Mouse (Mus musculus) ZHBTc4 (cell line): Measurements from ENCODE around the gene Wdr62.
"Not testable (repeated sequence)": the region's sequence is repeated elsewhere in the genome, so short reads cannot be mapped to it uniquely, and the experiment has no call there.

ENCODE experiments used
- DNase-seq: peaks from one replicate; pipeline ENCODE4 v3.0.0-alpha.2; 2011; ENCODE audit warnings: low read depth, low spot score

Gene Wdr62

GRCm38 (mm10) chr7:30265531-30265930 lies 14.7 kb downstream of the Wdr62 start:
- DNase-seq, result peak; percentile 59

- no peak for DNase-seq
Measured at GRCm38 (mm10) chr7:30265041-30265440, 15.2 kb downstream of the Wdr62 start.

- peak; percentile 59 for DNase-seq
Measured at GRCm38 (mm10) chr7:30251956-30252954, 28.0 kb downstream of the Wdr62 start.

GRCm38 (mm10) chr7:30237374-30237773 lies 42.8 kb downstream of the Wdr62 start:
- not testable (repeated sequence) for DNase-seq

GRCm38 (mm10) chr7:30235625-30236024 lies 44.6 kb downstream of the Wdr62 start, which contains the start of gene Ovol3:
Gene Ovol3 (minus strand): TSS chr7:30235725.
- no peak for DNase-seq

GRCm38 (mm10) chr7:30235091-30235490 lies 45.1 kb downstream of the Wdr62 start:
- DNase-seq, result no peak

- no peak for DNase-seq
Measured at GRCm38 (mm10) chr7:30234276-30234858, 45.9 kb downstream of the Wdr62 start.

GRCm38 (mm10) chr7:30233387-30233786 lies 46.8 kb downstream of the Wdr62 start:
- DNase-seq, result peak; percentile 32

- peak; percentile 89 for DNase-seq
Measured at GRCm38 (mm10) chr7:30232631-30233148, 47.5 kb downstream of the Wdr62 start.

GRCm38 (mm10) chr7:30231669-30232454 lies 48.4 kb downstream of the Wdr62 start, which contains the start of the genes Polr2i and Tbcb:
Gene Polr2i (plus strand): TSS chr7:30231948.
Gene Tbcb (minus strand): TSS chr7:30232272.
- peak; percentile 99 for DNase-seq

GRCm38 (mm10) chr7:30231328-30231668 lies 48.9 kb downstream of the Wdr62 start:
- no peak for DNase-seq

- no peak for DNase-seq
Measured at GRCm38 (mm10) chr7:30224206-30224605, 56.0 kb downstream of the Wdr62 start.

- DNase-seq, result no peak
Measured at GRCm38 (mm10) chr7:30222205-30222604, 58.0 kb downstream of the Wdr62 start.

GRCm38 (mm10) chr7:30221433-30221832 lies 58.8 kb downstream of the Wdr62 start:
- no peak for DNase-seq

- no peak for DNase-seq
Measured at GRCm38 (mm10) chr7:30220008-30220356, 60.2 kb downstream of the Wdr62 start.

GRCm38 (mm10) chr7:30219293-30220007 lies 60.8 kb downstream of the Wdr62 start:
- DNase-seq, result peak; percentile 91

GRCm38 (mm10) chr7:30217277-30217676 lies 62.9 kb downstream of the Wdr62 start:
- DNase-seq, result no peak

GRCm38 (mm10) chr7:30216723-30217151 lies 63.5 kb downstream of the Wdr62 start:
- DNase-seq, result peak; percentile 93

GRCm38 (mm10) chr7:30215875-30216274 lies 64.3 kb downstream of the Wdr62 start:
- DNase-seq, result peak; percentile 72

GRCm38 (mm10) chr7:30213881-30214280 lies 66.3 kb downstream of the Wdr62 start:
- no peak for DNase-seq

- peak; percentile 68 for DNase-seq
Measured at GRCm38 (mm10) chr7:30211025-30211424, 69.2 kb downstream of the Wdr62 start.
